Mouse (Mus musculus): ENCODE measurements around the gene Olfml3.

DNA sequence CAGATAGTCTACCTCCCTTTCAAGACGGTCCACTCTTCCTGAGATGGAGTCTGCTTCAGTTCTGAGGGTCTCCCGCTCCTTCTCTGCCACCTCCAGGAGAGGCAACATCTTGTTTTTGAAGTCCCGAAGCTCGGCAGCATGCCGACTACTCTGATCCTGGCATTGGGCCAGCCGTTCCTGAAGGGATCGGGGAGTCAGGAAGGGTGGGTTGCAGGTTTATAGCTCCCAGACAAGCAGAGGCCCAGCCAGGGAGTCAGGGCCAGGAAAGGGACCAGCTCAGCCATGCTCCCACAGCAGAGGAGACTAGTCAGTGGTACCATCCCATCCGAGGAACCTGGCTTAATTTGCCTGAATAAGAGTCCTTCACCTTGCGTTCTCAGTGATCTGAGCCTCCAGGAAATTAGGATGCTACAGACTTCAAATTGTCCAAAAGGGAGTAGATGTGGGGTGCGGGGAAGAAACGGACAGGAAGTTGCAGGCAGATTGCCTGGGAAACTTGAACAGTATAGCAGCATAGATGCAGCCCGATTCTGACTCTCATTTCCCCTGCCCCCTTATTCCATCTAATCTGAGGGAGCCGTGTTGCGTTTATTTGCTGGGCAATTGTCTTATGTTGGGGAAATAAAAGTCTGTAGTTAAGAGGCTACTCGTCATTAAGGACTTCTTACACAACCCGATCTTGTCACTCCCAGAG, 593 bp downstream of the Olfml3 start:
- no peak for TF ChIP-seq CTCF (conservative IDR thresholded peaks at IDR 0.05; ENCODE audit: low read length)
- no peak for TF ChIP-seq NANOG (IDR thresholded peaks at IDR 0.05; ENCODE audit: borderline replicate concordance, low read length)

All from E14TG2a.4 (cell line).